Mouse (Mus musculus) ES-E14 (cell line): Measurements from ENCODE around the gene Gm49321.

ENCODE experiments used
- HCFC1 ChIP-seq: IDR thresholded peaks from 2 replicates; pipeline ENCODE4 v1.6.1; 2012; ENCODE audit warnings: low read length, inconsistent platforms, borderline replicate concordance; ENCODE audit not compliant: insufficient read depth
- ZNF384 ChIP-seq: IDR thresholded peaks from 2 replicates; pipeline ENCODE4 v1.6.1; 2012; ENCODE audit warnings: low read depth, low read length, inconsistent platforms

GRCm38 (mm10) chr12:73989594-73989993, 52.1 kb downstream of the Gm49321 start:
- TF ChIP-seq HCFC1 (no peak), ZNF384 (no peak)
